Mouse (Mus musculus) 3134 (cell line): ENCODE results near the gene Hormad2.

Source experiments
- DNase-seq: peaks from one replicate; pipeline ENCODE4 v3.0.0-alpha.2; 2011; ENCODE audit warnings: low spot score; ENCODE audit not compliant: insufficient read length; ENCODE audit errors: extremely low read depth

Gene Hormad2

GRCm38 (mm10) chr11:4343926-4344325 lies 97.0 kb downstream of the Hormad2 start:
- no peak for DNase-seq

- no peak for DNase-seq
Observed at GRCm38 (mm10) chr11:4342027-4342426, 98.9 kb downstream of the Hormad2 start.

GRCm38 (mm10) chr11:4340109-4340779 lies 100.7 kb downstream of the Hormad2 start:
- DNase-seq, result no peak

- DNase-seq, result no peak
Observed at GRCm38 (mm10) chr11:4339275-4339674, 101.6 kb downstream of the Hormad2 start.

GRCm38 (mm10) chr11:4336693-4337283 lies 104.1 kb downstream of the Hormad2 start:
- no peak for DNase-seq

GRCm38 (mm10) chr11:4335810-4336692 lies 104.9 kb downstream of the Hormad2 start:
- no peak for DNase-seq

GRCm38 (mm10) chr11:4332961-4333360 lies 107.9 kb downstream of the Hormad2 start:
- no peak for DNase-seq

- no peak for DNase-seq
Observed at GRCm38 (mm10) chr11:4328188-4328587, 112.7 kb downstream of the Hormad2 start.

GRCm38 (mm10) chr11:4323481-4323880 lies 117.4 kb downstream of the Hormad2 start:
- no peak for DNase-seq

- DNase-seq, result no peak
Observed at GRCm38 (mm10) chr11:4322943-4323342, 118.0 kb downstream of the Hormad2 start.

- no peak for DNase-seq
Observed at GRCm38 (mm10) chr11:4320876-4321275, 120.0 kb downstream of the Hormad2 start.

- DNase-seq, result peak; percentile 25
Observed at GRCm38 (mm10) chr11:4319212-4319955, 121.5 kb downstream of the Hormad2 start.

- no peak for DNase-seq
Observed at GRCm38 (mm10) chr11:4318011-4318410, 122.9 kb downstream of the Hormad2 start.

GRCm38 (mm10) chr11:4317287-4317686 lies 123.6 kb downstream of the Hormad2 start:
- DNase-seq, result no peak

GRCm38 (mm10) chr11:4312180-4312579 lies 128.7 kb downstream of the Hormad2 start:
- no peak for DNase-seq

- peak; percentile 52 for DNase-seq
Observed at GRCm38 (mm10) chr11:4310324-4310723, 130.6 kb downstream of the Hormad2 start.

- peak; percentile 30 for DNase-seq
Observed at GRCm38 (mm10) chr11:4309613-4310012, 131.3 kb downstream of the Hormad2 start.

- peak; percentile 86 for DNase-seq
Observed at GRCm38 (mm10) chr11:4308514-4309450, 132.1 kb downstream of the Hormad2 start.

GRCm38 (mm10) chr11:4308060-4308513 lies 132.8 kb downstream of the Hormad2 start:
- DNase-seq, result no peak

- no peak for DNase-seq
Observed at GRCm38 (mm10) chr11:4306086-4306485, 134.8 kb downstream of the Hormad2 start.
